Mouse (Mus musculus) C2C12 (cell line): ENCODE data around the gene Ifna4.

ENCODE experiments used
- CEBPB ChIP-seq: IDR thresholded peaks from one replicate; pipeline ENCODE4 v1.6.1; 2011; ENCODE audit warnings: low read depth, mild to moderate bottlenecking, control low read depth, moderate library complexity
- CTCF ChIP-seq: IDR thresholded peaks from one replicate; pipeline ENCODE4 v1.5.1; 2011; ENCODE audit not compliant: control insufficient read depth, insufficient read depth, insufficient read length
- FOSL1 ChIP-seq: IDR thresholded peaks from one replicate; pipeline ENCODE4 v1.8.0; 2011; ENCODE audit warnings: mild to moderate bottlenecking, low read length; ENCODE audit not compliant: poor library complexity, insufficient read depth, severe bottlenecking
- MAX ChIP-seq: IDR thresholded peaks from one replicate; pipeline ENCODE4 v1.6.1; 2011; ENCODE audit warnings: mild to moderate bottlenecking, control low read depth
- MYOD1 ChIP-seq: IDR thresholded peaks from one replicate; pipeline ENCODE4 v1.6.1; 2011; ENCODE audit warnings: low read depth; ENCODE audit not compliant: control insufficient read depth, insufficient read length
- MYOG ChIP-seq: IDR thresholded peaks from one replicate; pipeline ENCODE4 v1.6.1; 2011; ENCODE audit not compliant: control insufficient read depth, insufficient read length; ENCODE audit errors: extremely low read depth
- USF1 ChIP-seq: IDR thresholded peaks from one replicate; pipeline ENCODE4 v1.6.1; 2011; ENCODE audit warnings: low read depth, mild to moderate bottlenecking, control low read depth, moderate library complexity

GRCm38 (mm10) chr4:88840058-88840457 is 1.6 kb upstream of the Ifna4 start:
- TF ChIP-seq CTCF (no peak), MYOG (no peak), CEBPB (no peak), USF1 (no peak), MAX (no peak), FOSL1 (no peak), MYOD1 (no peak)
